Mouse (Mus musculus) embryonic facial prominence, embryonic 12.5 days (tissue): ENCODE measurements at regions not wholly inside any gene's neighbourhood (a gene's known extent, or its start where the extent isn't known, plus 50 kb on each side); places are given as distances from the start of the nearest gene placed in this dataset.

ENCODE experiments used
- ATAC-seq: fragments of 200-750 bp; cut with Nextera tagmentation; 2 replicates; pipeline ENCODE4 v1.8.0; 2017; ENCODE audit not compliant: insufficient number of reproducible peaks, insufficient read depth, low FRiP score, low TSS enrichment
- H3K27ac ChIP-seq: fragments of 300-500 bp; sonication (generic); 2 replicates; pipeline ENCODE4 v1.5.1; 2016; ENCODE audit warnings: mild to moderate bottlenecking
- H3K27me3 ChIP-seq: fragments of 300-500 bp; sonication (generic); 2 replicates; pipeline ENCODE4 v1.6.1; 2016; ENCODE audit warnings: mild to moderate bottlenecking, moderate library complexity
- H3K36me3 ChIP-seq: fragments of 300-500 bp; sonication (generic); 2 replicates; pipeline ENCODE4 v1.6.1; 2016; ENCODE audit warnings: mild to moderate bottlenecking
- H3K4me1 ChIP-seq: fragments of 300-500 bp; sonication (generic); 2 replicates; pipeline ENCODE4 v1.6.1; 2016
- H3K4me2 ChIP-seq: fragments of 300-500 bp; sonication (generic); replicated peaks from 2 replicates; pipeline ENCODE4 v1.6.1; 2016; ENCODE audit warnings: mild to moderate bottlenecking, moderate library complexity
- H3K4me3 ChIP-seq: fragments of 300-500 bp; sonication (generic); 2 replicates; pipeline ENCODE4 v1.5.1; 2016; ENCODE audit warnings: mild to moderate bottlenecking
- H3K9ac ChIP-seq: fragments of 300-500 bp; sonication (generic); 2 replicates; pipeline ENCODE4 v1.6.1; 2016; ENCODE audit warnings: mild to moderate bottlenecking, moderate library complexity
- H3K9me3 ChIP-seq: fragments of 300-500 bp; sonication (generic); 2 replicates; pipeline ENCODE4 v1.6.1; 2016; ENCODE audit warnings: mild to moderate bottlenecking, moderate library complexity
- WGBS: fragments of 180-500 bp; shearing (Covaris S2); methylation state at CpG from one replicate; pipeline ENCODE4 v1.1.7; 2016; 5-methylcytosine and 5-hydroxymethylcytosine counted together

GRCm38 (mm10) chr13:31369182-31369581, 186.8 kb upstream of the Foxq1 start:
- H3K9ac ChIP-seq: no peak overlapping the region
- no peak overlapping the region for H3K4me2 ChIP-seq
- no peak overlapping the region for H3K27ac ChIP-seq
- H3K27me3 ChIP-seq: no peaks in the 10 kb centered on the region
- no peak for ATAC-seq
- no peaks in the 10 kb centered on the region for H3K36me3 ChIP-seq
- no peaks in the 10 kb centered on the region for H3K9me3 ChIP-seq
- no peaks in the 10 kb centered on the region for H3K4me1 ChIP-seq
- no peak overlapping the region for H3K4me3 ChIP-seq
- 65% methylated on average over 4 of the region's 4 CpGs for WGBS

GRCm38 (mm10) chr13:31370873-31371272, 185.1 kb upstream of the Foxq1 start:
- Histone ChIP-seq H3K27me3 (no peaks in the 10 kb centered on the region), H3K4me1 (no peaks in the 10 kb centered on the region), H3K9ac (no peak overlapping the region), H3K36me3 (no peaks in the 10 kb centered on the region), H3K4me3 (no peak overlapping the region), H3K9me3 (no peaks in the 10 kb centered on the region), H3K27ac (no peak overlapping the region), H3K4me2 (no peak overlapping the region)
- ATAC-seq: no peak
- 53% methylated on average over 6 of the region's 6 CpGs for WGBS

- H3K9ac ChIP-seq: no peak overlapping the region
- H3K9me3 ChIP-seq: no peaks in the 10 kb centered on the region
- WGBS: 63% methylated on average over 5 of the region's 5 CpGs
- no peaks in the 10 kb centered on the region for H3K4me1 ChIP-seq
- H3K36me3 ChIP-seq: no peaks in the 10 kb centered on the region
- H3K27ac ChIP-seq: no peak overlapping the region
- ATAC-seq: no peak
- no peak overlapping the region for H3K4me3 ChIP-seq
- H3K4me2 ChIP-seq: no peak overlapping the region
- H3K27me3 ChIP-seq: no peaks in the 10 kb centered on the region
Measured at GRCm38 (mm10) chr13:31374006-31374405, 181.9 kb upstream of the Foxq1 start.

GRCm38 (mm10) chr13:31393421-31394215, 162.3 kb upstream of the Foxq1 start:
- Histone ChIP-seq H3K4me1 (no peaks in the 10 kb centered on the region), H3K4me3 (no peak overlapping the region), H3K9ac (no peak overlapping the region), H3K36me3 (no peaks in the 10 kb centered on the region), H3K4me2 (no peak overlapping the region), H3K27me3 (no peaks in the 10 kb centered on the region), H3K9me3 (no peaks in the 10 kb centered on the region), H3K27ac (no peak overlapping the region)
- WGBS: 61% methylated on average over 4 of the region's 4 CpGs
- no peak for ATAC-seq

GRCm38 (mm10) chr13:31396216-31396910, 159.6 kb upstream of the Foxq1 start:
- no peak for ATAC-seq
- no peaks in the 10 kb centered on the region for H3K4me1 ChIP-seq
- WGBS: 61% methylated on average over 5 of the region's 5 CpGs

GRCm38 (mm10) chr13:31397246-31397645, 158.7 kb upstream of the Foxq1 start:
- ATAC-seq: no peak
- Histone ChIP-seq H3K9me3 (no peaks in the 10 kb centered on the region), H3K4me3 (no peak overlapping the region), H3K4me2 (no peak overlapping the region), H3K27me3 (no peaks in the 10 kb centered on the region), H3K27ac (no peak overlapping the region), H3K9ac (no peak overlapping the region), H3K4me1 (no peaks in the 10 kb centered on the region), H3K36me3 (no peaks in the 10 kb centered on the region)
- WGBS: 21% methylated on average over 10 of the region's 10 CpGs

More at GRCm38 (mm10) chr13:31396216-31396910, 159.6 kb upstream of the Foxq1 start:
- Histone ChIP-seq H3K27ac (no peak overlapping the region), H3K4me2 (no peak overlapping the region), H3K9ac (no peak overlapping the region), H3K4me3 (no peak overlapping the region), H3K27me3 (no peaks in the 10 kb centered on the region), H3K9me3 (no peaks in the 10 kb centered on the region), H3K36me3 (no peaks in the 10 kb centered on the region)

- no peak for ATAC-seq
- WGBS: 93% methylated on average over 2 of the region's 2 CpGs
- Histone ChIP-seq H3K4me1 (no peaks in the 10 kb centered on the region), H3K36me3 (no peaks in the 10 kb centered on the region), H3K27me3 (no peaks in the 10 kb centered on the region), H3K27ac (no peak overlapping the region), H3K4me3 (no peak overlapping the region), H3K4me2 (no peak overlapping the region), H3K9me3 (no peaks in the 10 kb centered on the region), H3K9ac (no peak overlapping the region)
Measured at GRCm38 (mm10) chr13:31400401-31400800, 155.5 kb upstream of the Foxq1 start.

GRCm38 (mm10) chr13:31405312-31405711, 150.6 kb upstream of the Foxq1 start:
- WGBS: 63% methylated on average over 2 of the region's 2 CpGs
- H3K4me1 ChIP-seq: no peaks in the 10 kb centered on the region
- ATAC-seq: no peak

GRCm38 (mm10) chr13:31408439-31409122, 147.4 kb upstream of the Foxq1 start:
- Histone ChIP-seq H3K9ac (no peak overlapping the region), H3K4me3 (no peak overlapping the region), H3K27me3 (no peaks in the 10 kb centered on the region), H3K4me1 (no peaks in the 10 kb centered on the region), H3K9me3 (no peaks in the 10 kb centered on the region), H3K4me2 (no peak overlapping the region), H3K36me3 (no peaks in the 10 kb centered on the region), H3K27ac (no peak overlapping the region)
- 60% methylated on average over 10 of the region's 10 CpGs for whole genome bisulfite sequencing
- no peak for ATAC-seq

More at GRCm38 (mm10) chr13:31405312-31405711, 150.6 kb upstream of the Foxq1 start:
- Histone ChIP-seq H3K27ac (no peak overlapping the region), H3K36me3 (no peaks in the 10 kb centered on the region), H3K9me3 (no peaks in the 10 kb centered on the region), H3K27me3 (no peaks in the 10 kb centered on the region), H3K4me3 (no peak overlapping the region), H3K4me2 (no peak overlapping the region), H3K9ac (no peak overlapping the region)

GRCm38 (mm10) chr13:31409123-31409513, 146.8 kb upstream of the Foxq1 start:
- Histone ChIP-seq H3K36me3 (no peaks in the 10 kb centered on the region), H3K27me3 (no peaks in the 10 kb centered on the region), H3K9me3 (no peaks in the 10 kb centered on the region), H3K4me1 (no peaks in the 10 kb centered on the region), H3K4me2 (no peak overlapping the region), H3K9ac (no peak overlapping the region), H3K27ac (no peak overlapping the region), H3K4me3 (no peak overlapping the region)
- ATAC-seq: no peak
- 77% methylated on average over 2 of the region's 2 CpGs for WGBS

- H3K9ac ChIP-seq: no peak overlapping the region
- H3K4me1 ChIP-seq: no peaks in the 10 kb centered on the region
- H3K36me3 ChIP-seq: no peaks in the 10 kb centered on the region
- no peaks in the 10 kb centered on the region for H3K9me3 ChIP-seq
- no peak overlapping the region for H3K4me2 ChIP-seq
- no peaks in the 10 kb centered on the region for H3K27me3 ChIP-seq
- H3K4me3 ChIP-seq: no peak overlapping the region
- no peak overlapping the region for H3K27ac ChIP-seq
- WGBS: 92% methylated on average over 5 of the region's 5 CpGs
- no peak for ATAC-seq
Measured at GRCm38 (mm10) chr13:31421556-31421955, 134.4 kb upstream of the Foxq1 start.

- ATAC-seq: no peak
- no peaks in the 10 kb centered on the region for H3K27me3 ChIP-seq
- H3K9ac ChIP-seq: no peak overlapping the region
- no peaks in the 10 kb centered on the region for H3K4me1 ChIP-seq
- H3K4me2 ChIP-seq: no peak overlapping the region
- H3K9me3 ChIP-seq: no peaks in the 10 kb centered on the region
- no peak overlapping the region for H3K27ac ChIP-seq
- 88% methylated on average over 3 of the region's 3 CpGs for WGBS
- H3K36me3 ChIP-seq: no peaks in the 10 kb centered on the region
- H3K4me3 ChIP-seq: no peak overlapping the region
Measured at GRCm38 (mm10) chr13:31423599-31423998, 132.3 kb upstream of the Foxq1 start.
